Mouse (Mus musculus) megakaryocyte, adult 5-6 weeks (primary cell): ENCODE results near the gene 4933425L06Rik. TPM values are rescaled to one million over a fixed set of nuclear protein-coding genes. Genes with fewer than 3 reads are reported as not detected.

Source experiments
- ATAC-seq: 2 replicates; pipeline ENCODE4 v1.8.0; 2016; ENCODE audit warnings: mild to moderate bottlenecking, inconsistent platforms; ENCODE audit not compliant: poor library complexity, severe bottlenecking
- total RNA-seq, 2 experiments: library from RNA; stranded (forward) in 1 of 2; stranded (reverse) in 1 of 2; fragments of 153-499, 151-499 nt in 1 of 2; fragments of 221-1000, 200-1000 nt in 1 of 2; gene quantifications; 2 replicates each; pipeline versions ENCODE4 v1.2.3 to v1.2.4; 2015 to 2017

Gene 4933425L06Rik
- total RNA-seq (2015) (not detected in 2 replicates), total RNA-seq (2017) (not detected in 2 replicates)

DNA sequence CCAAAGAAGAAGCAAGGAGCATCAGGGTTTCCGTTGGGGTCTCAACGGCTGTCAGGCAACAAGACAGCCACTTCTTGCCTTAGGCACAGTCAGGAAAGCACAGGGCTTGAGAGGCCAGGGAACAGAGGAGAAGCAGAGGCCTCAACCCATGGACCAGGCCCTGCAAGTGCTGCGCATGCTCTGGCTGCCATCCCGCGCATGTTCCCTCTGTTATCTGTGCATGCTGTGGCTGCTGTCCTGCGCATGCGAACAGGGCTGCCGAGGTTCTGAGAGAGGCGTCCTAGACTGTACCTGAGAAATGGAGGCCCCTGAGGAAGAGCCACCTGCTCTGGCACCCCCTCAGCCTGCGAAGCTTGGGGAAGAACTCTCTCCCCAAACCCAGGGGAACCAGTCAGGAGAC, at the start of gene 4933425L06Rik:
TSS of gene 4933425L06Rik (plus strand) at position 261 of the 400 bp plus-strand sequence.
- ATAC-seq = no peak

DNA sequence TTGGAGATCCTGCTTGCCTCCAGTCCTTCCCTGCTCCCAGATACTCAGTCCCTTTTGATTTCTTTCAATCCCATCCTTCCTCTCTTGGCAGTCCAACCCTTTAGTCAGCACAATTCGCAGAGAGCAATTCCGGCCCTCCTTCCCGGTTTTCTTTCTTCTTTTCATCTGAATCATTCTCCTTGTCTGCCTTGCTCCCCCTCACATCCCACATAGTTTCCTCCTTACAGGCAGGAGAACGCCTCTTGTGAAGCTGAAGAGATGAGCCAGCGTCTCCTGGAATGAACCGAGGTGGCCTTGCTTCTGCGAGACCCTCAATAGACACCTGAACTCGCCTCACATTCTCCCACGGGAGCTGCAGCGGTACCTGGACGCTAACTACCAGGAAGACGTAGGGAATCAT, 44.1 kb upstream of the 4933425L06Rik start:
- no peak for ATAC-seq

DNA sequence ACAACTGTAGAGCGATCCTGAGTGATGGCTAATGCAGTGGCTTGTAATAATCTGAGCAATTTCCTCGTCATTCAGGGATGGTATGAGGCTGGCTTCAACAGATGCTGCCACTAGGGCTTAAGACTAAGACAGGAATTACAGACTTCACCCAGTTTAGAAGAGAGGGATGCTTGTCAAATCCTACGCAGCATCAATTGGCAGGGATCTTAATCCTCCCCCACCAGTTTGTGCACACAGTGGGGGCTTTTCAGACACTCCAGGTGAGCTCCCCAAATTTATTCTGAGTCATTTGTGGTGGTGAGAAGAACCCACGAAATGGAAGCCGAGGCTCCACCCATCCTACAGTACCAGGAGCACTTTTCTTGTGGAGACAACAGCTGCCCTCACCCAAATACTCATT, 43.6 kb upstream of the 4933425L06Rik start:
- ATAC-seq = no peak

DNA sequence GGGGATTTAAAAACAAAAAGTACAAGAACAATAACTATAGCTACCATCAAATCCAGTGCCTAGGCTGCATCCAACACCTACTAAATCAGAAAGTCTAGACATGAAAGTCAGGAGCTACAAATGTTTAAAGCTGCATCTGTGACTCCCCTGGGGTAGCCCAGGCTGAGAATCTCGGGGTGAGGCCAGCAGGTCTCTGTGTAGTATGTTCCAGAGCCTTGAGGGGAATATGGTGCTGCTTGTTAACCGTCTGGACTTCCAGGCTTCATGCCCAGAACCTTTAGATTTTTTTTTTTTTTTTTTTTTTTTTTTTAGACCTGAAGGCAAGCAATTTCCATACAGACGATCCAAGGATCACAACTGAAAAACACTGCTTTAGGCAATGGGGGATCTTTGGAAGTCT, 38.0 kb upstream of the 4933425L06Rik start:
- ATAC-seq = no peak

DNA sequence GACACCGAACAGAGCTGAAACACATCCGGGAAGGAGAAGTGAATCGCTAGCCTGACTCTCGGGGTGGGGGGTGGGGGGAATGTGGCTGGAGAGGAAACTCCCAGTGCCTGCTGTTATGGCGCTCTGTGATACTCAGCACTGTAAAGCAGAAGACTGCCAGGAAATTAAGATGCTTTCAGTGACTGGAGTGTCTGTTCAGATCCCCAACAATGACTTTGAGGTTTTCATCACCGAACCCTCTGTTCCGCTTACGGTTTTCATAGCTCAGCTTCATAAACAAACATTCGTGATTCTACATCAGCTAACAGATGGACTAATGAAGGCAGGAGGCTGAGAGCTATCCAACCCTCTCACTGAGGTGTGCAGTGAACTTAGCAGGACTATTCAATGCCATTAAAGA, 34.5 kb upstream of the 4933425L06Rik start:
- ATAC-seq = peak; percentile 81

DNA sequence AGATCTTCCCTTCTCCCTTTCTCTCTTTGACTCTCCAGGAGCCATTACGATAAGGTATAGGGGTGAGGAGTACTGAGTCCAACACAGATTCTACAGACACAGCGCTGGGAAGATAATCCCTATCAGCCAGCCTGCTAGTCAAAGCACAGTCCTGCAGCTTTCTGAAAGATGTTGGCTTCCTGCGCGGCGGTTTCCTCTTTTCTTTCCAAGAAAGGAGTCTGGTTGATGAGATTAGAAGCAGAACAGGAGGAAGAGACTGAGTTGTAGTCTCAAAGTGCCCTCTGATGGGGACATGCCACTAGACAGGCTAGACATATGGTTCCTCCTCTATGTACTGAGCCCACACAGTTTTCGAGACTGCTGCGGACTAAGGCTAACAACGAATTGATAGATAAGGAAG, 33.3 kb upstream of the 4933425L06Rik start:
- peak; percentile 43 for ATAC-seq

DNA sequence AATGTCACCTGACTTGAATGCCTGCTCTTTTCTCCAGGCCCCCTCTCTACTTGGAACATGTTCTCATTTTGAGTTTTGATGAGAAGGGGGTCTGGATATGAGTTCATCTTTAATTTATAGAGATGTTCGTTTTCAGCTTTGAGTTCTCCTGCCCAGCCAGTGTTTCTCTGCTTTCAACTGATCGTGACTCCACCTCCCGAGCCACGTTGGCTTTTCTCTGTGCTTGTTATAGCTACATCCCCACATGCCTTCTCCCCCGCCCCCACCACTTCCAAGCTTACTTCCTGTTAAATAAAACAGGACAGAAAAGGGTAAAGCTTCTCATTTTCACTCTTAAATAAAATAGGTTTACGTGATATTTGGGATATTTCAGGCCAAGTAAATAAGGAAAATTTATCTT, 30.5 kb upstream of the 4933425L06Rik start:
- no peak for ATAC-seq

DNA sequence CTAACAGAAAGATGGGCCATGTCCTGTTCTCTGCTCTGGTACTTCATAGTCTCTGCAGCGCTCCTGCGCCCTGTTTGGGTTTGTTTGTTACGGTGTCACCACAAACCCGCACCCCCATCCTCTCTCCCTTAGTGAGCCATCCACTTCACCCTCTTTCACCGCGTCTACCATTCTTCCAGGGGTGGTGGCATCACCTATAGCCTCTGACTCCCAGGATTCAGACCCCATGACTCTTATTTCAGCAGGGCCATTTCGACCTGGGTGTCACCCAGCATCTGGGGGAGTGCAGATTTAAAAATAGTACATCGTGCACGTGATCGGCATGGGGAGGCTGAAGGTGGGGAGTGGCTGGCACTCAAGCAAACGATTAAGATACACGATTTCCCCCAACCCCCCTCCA, 28.3 kb upstream of the 4933425L06Rik start:
- ATAC-seq = no peak

DNA sequence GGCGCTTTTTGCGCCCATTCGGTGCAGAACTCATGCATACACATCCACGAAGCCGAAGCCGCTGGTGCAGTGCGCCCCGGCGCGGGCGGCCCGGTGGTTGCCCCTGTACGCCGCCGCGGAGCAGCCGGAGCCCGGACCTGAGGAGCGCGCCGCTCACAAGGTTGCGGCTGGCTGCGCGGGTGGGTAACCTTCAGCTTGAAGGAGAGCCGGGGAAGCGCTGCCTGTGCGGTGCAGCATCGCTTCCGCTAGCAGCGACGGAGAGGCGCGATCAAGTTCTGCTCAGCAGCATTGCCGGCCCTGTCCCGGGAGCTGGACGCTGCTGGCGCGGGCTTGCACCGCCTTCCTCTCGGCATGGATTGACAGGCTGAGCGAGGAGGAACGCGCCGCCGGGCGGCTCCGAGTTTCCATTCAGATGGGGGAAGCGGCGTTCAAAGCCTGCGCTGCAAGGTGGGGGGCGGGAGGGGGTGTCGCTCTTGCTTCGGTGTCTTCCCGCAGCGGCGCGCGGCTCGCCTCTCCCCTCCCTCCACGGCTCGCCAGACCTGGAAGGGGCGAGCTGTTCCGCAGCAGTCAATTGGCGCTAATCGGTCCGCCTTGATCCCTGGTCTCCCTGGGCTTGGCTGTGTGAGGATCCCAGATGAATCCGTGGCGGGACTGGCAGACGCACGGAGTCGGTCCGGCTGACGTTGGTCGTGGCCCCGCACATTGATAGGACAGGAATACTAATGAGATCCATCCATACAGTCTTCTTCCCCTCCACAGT, 27.6 kb upstream of the 4933425L06Rik start, which contains the start of gene Rgs7bp:
TSS of gene Rgs7bp (minus strand) at position 750 of the 760 bp plus-strand sequence.
- peak; percentile 75 for ATAC-seq

DNA sequence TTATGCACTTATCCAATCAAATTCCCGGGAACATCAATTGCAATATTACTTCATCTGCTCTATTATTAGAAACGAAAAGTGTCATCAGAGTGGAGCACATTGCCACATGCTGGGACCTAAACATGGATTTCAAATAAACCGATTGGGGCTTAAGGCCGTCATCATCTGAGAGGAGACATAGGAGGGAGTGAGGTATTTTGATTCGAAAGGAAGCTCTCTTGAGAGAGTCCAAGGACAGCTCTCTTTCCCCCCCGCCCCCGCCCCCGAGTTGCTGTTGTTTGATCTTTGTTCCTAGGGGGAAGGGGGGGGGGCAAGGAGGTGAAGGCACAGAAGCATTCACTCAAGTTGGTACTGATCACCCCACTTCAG, 27.0 kb upstream of the 4933425L06Rik start:
- ATAC-seq = no peak

DNA sequence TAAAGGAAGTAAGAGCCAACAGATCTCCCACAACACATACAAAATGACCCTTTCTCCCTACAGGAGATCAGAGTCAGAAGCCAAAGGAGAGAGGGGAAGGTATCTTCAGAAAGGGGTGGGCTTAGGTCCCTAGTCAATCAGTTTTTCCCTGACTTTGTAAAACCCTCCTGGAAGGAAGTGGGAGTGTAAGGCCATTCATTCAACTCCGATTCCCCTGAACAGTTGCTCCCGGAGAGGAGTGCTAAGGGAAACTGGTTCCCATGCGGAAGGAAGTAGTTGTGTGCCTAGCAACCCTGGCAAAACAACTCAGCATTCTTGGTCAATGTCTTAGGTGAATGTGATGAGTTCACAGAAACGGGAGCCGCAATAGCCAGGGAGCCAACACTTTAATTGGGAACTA, 26.5 kb upstream of the 4933425L06Rik start:
- peak; percentile 59 for ATAC-seq

DNA sequence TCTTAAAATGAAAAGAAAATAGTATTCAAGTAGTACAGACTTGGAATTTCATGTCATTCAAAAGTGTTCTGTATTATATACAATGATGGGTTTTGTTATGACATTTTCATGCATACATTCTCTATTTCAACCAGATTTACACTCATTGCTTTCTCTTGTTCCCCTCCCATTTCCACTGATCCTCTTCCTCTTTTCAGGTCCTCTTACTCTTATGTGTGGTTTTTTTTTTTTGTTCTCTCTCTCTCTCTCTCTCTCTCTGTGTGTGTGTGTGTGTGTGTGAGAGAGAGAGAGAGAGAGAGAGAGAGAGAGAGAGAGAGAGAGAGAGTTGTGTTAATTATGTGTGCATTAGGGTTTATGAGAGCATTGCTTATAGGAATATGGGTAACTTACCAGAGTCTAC, 15.8 kb upstream of the 4933425L06Rik start:
- ATAC-seq = peak; percentile 68

DNA sequence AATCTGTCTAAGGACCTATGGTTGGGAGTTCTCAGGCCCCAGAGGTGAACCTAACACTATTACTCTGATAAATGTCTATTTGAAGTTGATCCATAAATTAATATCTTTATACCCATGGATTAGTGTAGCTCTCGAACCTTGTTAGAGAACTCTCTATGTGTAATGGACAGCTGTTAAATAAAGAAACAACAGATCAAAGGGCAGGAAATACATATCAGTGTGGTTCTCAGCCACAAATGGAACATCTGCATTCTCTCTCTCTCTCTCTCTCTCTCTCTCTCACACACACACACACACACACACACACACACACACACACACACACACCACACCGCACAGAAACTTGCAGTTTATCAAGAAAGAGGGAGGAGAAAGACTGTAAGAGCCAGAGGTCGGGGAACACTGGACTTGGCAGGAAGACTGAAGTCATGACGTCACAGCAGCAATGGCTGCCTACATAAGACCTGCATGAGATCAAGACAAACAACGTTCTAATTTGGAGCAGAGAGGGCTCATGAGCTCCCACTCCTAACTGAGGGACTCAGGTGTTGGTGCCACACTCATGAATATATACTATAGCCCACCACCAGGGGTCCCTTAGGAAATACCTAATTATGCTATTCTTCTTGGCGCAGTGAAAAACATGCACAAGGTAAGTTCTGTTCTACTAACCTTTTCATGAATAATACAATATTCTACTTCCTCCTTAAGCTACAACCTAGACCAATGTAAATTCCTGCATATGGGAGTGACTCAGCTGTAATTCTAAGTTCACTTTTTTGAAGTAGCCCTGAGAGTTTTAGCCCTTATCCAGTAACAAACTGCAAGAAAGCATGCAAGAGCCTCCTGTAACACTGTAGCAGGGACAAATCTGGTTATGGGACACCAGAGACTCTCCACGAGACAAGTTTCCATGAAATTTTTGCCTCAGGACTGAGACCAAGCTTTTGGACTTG, 14.8 kb upstream of the 4933425L06Rik start:
- ATAC-seq = peak; percentile 40

DNA sequence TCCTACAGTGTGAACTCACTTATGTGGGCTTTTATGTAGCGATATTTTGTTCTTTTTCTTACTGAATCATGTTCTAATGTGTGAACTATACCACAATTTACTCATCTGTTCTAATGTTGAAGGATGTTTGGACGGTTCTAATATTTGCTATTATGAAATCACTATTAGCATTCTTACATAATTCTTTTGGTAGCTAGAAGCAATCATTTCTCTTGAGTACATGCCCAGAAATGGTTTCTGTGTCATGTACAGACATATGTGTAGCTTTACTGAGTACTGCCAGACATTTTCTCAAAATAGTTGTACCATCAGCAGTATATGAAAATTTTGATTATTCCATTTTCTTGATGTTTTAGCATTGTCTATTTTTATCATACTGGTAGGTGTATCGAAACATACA, 7.4 kb downstream of the 4933425L06Rik start:
- no peak for ATAC-seq

DNA sequence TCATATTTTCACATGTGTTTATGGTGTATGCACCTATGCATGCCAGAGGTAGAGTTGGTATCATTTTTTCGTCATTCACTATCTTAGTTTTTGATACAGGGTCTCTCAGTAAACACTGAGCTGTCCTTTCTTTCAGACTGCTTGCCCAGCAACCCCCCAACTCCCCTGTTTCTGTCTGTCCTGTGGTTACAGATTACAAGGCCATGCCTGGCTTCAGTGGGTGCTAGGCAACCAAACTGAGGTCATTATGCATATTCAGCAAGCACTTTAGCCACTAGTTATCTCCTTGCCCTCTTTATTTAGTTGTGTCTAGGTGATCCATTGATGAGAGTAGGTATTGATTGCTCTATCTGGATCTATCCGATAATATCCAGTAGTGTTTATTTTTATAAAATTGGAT, 14.4 kb downstream of the 4933425L06Rik start:
- ATAC-seq = no peak

DNA sequence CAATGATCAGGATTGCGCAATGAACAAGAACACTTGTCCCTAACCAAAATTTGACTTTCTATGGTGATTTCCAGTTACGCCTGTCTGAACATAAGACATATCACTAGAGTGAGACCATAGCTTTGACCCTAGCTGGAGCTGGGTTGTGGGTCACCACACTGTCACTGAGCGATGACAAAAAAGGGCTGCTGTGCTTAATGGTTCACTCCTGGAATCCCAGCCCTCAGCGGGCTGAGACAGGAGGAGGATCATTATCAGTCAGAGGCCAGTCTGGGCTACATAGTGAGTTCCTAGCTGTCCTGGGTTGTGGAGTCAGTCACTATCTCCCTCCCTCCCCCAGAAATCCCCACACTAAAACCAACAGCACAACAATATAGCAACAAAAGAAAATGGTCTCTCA, 18.8 kb downstream of the 4933425L06Rik start:
- no peak for ATAC-seq

DNA sequence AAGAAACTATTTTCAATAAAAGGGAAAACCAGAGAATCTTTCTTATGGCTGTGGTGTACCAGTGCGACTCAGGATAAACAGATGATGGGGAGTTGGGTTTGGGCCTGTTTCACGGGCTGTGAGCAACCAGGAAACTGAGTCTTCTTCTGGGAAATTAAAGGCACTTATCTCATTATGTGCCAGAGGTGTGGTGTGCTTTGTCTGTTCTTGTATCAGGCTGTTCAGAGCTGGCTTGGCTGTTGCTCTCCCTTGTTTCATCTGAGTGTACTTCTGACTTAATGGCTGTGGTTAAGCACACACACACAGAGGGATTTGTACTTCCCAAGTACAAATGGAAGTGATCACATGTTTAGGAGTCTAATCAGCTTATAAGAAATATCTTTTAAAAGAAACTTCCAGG, 22.5 kb downstream of the 4933425L06Rik start:
- ATAC-seq = no peak

DNA sequence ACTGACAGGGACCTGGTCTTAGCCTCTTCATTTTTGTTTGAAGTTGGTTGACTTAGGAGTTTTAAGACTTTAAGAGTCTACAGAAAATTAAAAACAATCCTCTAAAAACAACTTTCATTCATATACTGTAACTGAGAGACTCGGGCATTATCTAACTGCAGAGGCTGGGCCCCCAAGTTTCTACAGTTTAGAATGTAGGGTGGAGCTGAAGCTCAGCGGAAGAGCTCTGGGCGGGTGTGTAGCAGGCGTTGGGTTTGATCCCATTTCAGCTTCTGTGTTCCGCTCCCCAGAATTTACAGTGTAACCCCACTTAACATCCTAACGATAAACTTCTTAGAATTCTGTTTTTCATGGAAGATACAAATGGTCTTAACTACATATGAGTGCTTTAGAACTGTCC, 29.7 kb downstream of the 4933425L06Rik start:
- ATAC-seq = no peak

DNA sequence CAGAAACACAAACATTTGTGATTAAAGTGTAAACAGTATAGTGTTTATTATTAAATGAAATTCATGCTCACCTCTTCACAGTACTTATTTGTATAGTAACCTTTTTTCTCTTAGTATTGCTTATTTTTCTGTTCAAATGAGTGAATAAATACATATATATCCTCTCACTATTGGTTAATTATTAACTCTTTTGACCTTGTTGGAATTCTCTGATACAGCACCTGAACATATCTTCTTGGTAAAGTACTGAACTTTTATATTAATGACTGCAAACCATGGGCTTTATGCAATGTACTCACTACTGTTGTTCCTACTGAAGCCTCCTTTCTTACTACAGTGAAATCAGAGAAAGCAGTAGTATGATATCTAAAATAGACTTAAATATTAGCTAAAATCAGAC, 39.7 kb downstream of the 4933425L06Rik start:
- no peak for ATAC-seq

DNA sequence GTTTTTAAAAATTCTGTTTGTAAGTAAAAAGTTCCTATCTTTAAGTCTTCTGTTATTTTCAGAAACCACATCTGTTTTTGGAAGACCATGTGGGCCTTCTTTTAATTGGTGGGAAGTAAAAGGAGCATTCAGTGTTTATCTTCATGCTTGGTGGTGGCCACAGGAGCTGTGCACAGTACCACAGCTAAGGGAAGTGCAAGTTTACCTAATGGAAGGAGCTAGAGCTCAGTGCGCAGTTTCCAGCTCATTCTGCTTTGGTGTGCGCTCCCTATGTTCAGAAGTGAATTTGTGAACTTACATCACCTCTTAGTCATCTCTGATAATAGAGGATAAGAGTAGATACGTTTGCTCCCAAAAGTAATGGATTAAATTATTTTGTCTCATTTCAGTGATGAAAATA, 40.2 kb downstream of the 4933425L06Rik start:
- no peak for ATAC-seq

DNA sequence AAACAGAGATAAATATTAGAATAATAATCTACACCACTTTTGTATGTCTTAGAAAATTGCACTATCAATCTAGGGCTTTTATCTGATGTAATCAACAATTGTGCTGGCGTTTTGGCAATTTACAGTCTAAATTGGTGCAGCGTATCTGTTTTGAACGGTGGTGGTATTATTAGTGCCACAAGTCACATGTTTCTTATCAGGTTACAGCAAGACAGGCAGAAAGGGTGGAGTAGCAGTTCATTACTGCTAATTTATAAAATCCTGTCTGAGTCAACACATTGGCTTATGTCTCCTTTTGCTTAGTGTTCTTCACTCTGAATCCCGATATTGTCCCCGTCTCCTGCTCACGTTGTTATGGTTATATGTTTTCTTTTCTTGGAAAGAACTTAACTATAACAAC, 48.2 kb downstream of the 4933425L06Rik start:
- ATAC-seq = no peak

DNA sequence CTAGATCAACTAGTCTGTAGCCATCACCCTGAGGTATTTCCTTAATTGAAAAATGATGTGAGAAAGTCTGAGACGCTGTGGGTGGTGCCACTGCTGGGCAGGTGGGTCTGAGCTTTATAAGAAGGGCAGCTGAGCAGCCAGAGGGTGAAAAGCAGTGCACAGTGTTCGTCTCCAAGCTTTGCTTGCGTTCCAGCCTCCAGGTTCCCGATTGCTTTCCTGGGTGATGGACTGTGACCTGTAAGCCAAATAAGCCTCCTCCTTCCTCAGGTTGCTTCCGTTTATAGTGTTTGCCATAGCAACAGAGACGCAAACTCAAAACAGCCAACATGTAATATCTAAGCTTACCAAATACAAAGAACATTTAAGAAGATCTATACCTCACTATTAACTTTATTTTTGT, 50.4 kb downstream of the 4933425L06Rik start:
- ATAC-seq = no peak
